Mouse (Mus musculus): ENCODE measurements at regions not wholly inside any gene's neighbourhood (a gene's known extent, or its start where the extent isn't known, plus 50 kb on each side); places are given as distances from the start of the nearest gene placed in this dataset.

- H3K4me1 ChIP-seq = peaks cover 4% of the 10 kb centered on the region; the same call in 1 of the 2 replicates
- no peak overlapping the region for H3K4me3 ChIP-seq
- H3K9ac ChIP-seq (replicated peaks) = no peak overlapping the region
- 35% methylated on average over 3 of the region's 3 CpGs for WGBS
- no peaks in the 10 kb centered on the region for H3K36me3 ChIP-seq
- H3K27me3 ChIP-seq = no peaks in the 10 kb centered on the region
- no peaks in the 10 kb centered on the region for H3K9me3 ChIP-seq
- no peak overlapping the region for H3K27ac ChIP-seq (replicated peaks)
- ATAC-seq (ENCODE audit: low FRiP score, low read depth) = no peak
- no peak overlapping the region for H3K4me2 ChIP-seq (replicated peaks)
Observed at GRCm38 (mm10) chr5:80484676-80485075, 535.3 kb upstream of the Adgrl3 start.

- Histone ChIP-seq H3K4me2 (replicated peaks) (no peak overlapping the region), H3K27me3 (no peaks in the 10 kb centered on the region), H3K4me3 (no peak overlapping the region), H3K27ac (replicated peaks) (no peak overlapping the region), H3K36me3 (no peaks in the 10 kb centered on the region), H3K9ac (replicated peaks) (no peak overlapping the region), H3K9me3 (no peaks in the 10 kb centered on the region), H3K4me1 (peaks cover 4% of the 10 kb centered on the region; the same call in 1 of the 2 replicates)
- no peak for ATAC-seq (ENCODE audit: low FRiP score, low read depth)
- 79% methylated on average over 1 of the region's 1 CpGs for WGBS
Observed at GRCm38 (mm10) chr5:80488332-80488731, 531.6 kb upstream of the Adgrl3 start.

- Histone ChIP-seq H3K4me1 (no peaks in the 10 kb centered on the region), H3K4me3 (no peak overlapping the region), H3K27me3 (no peaks in the 10 kb centered on the region), H3K27ac (replicated peaks) (no peak overlapping the region), H3K4me2 (replicated peaks) (no peak overlapping the region), H3K9me3 (no peaks in the 10 kb centered on the region), H3K9ac (replicated peaks) (no peak overlapping the region), H3K36me3 (no peaks in the 10 kb centered on the region)
- ATAC-seq (ENCODE audit: low FRiP score, low read depth) = peak; percentile 68; the same call in 1 of the 2 replicates
- 38% methylated on average over 2 of the region's 2 CpGs for WGBS
Observed at GRCm38 (mm10) chr5:80508672-80509071, 511.3 kb upstream of the Adgrl3 start.

- Histone ChIP-seq H3K4me2 (replicated peaks) (no peak overlapping the region), H3K4me1 (no peaks in the 10 kb centered on the region), H3K9me3 (no peaks in the 10 kb centered on the region), H3K36me3 (no peaks in the 10 kb centered on the region), H3K27ac (replicated peaks) (no peak overlapping the region), H3K4me3 (no peak overlapping the region), H3K27me3 (no peaks in the 10 kb centered on the region), H3K9ac (replicated peaks) (no peak overlapping the region)
- ATAC-seq (ENCODE audit: low FRiP score, low read depth) = no peak
- WGBS = 58% methylated on average over 1 of the region's 1 CpGs
Observed at GRCm38 (mm10) chr5:80539997-80540396, 479.9 kb upstream of the Adgrl3 start.

GRCm38 (mm10) chr5:80551673-80552072 lies 468.3 kb upstream of the Adgrl3 start:
- Histone ChIP-seq H3K4me2 (replicated peaks) (no peak overlapping the region), H3K27me3 (no peaks in the 10 kb centered on the region), H3K9ac (replicated peaks) (no peak overlapping the region), H3K4me3 (no peak overlapping the region), H3K36me3 (no peaks in the 10 kb centered on the region), H3K9me3 (no peaks in the 10 kb centered on the region), H3K4me1 (no peaks in the 10 kb centered on the region), H3K27ac (replicated peaks) (no peak overlapping the region)
- no peak for ATAC-seq (ENCODE audit: low FRiP score, low read depth)
- 81% methylated on average over 7 of the region's 7 CpGs for WGBS

- Histone ChIP-seq H3K4me1 (no peaks in the 10 kb centered on the region), H3K4me2 (replicated peaks) (no peak overlapping the region), H3K27ac (replicated peaks) (no peak overlapping the region), H3K36me3 (no peaks in the 10 kb centered on the region), H3K9me3 (no peaks in the 10 kb centered on the region), H3K9ac (replicated peaks) (no peak overlapping the region), H3K4me3 (no peak overlapping the region), H3K27me3 (no peaks in the 10 kb centered on the region)
- no peak for ATAC-seq (ENCODE audit: low FRiP score, low read depth)
- 83% methylated on average over 1 of the region's 1 CpGs for WGBS
Observed at GRCm38 (mm10) chr5:80578741-80579140, 441.2 kb upstream of the Adgrl3 start.

- H3K36me3 ChIP-seq = no peaks in the 10 kb centered on the region
- no peaks in the 10 kb centered on the region for H3K27me3 ChIP-seq
- H3K9ac ChIP-seq (replicated peaks) = no peak overlapping the region
- 97% methylated on average over 3 of the region's 3 CpGs for WGBS
- no peak for ATAC-seq (ENCODE audit: low FRiP score, low read depth)
- no peak overlapping the region for H3K4me3 ChIP-seq
- H3K9me3 ChIP-seq = no peaks in the 10 kb centered on the region
- H3K27ac ChIP-seq (replicated peaks) = no peak overlapping the region
- H3K4me2 ChIP-seq (replicated peaks) = no peak overlapping the region
- H3K4me1 ChIP-seq = no peaks in the 10 kb centered on the region
Observed at GRCm38 (mm10) chr5:80611571-80611970, 408.4 kb upstream of the Adgrl3 start.

- Histone ChIP-seq H3K9me3 (no peaks in the 10 kb centered on the region), H3K27ac (replicated peaks) (no peak overlapping the region), H3K27me3 (no peaks in the 10 kb centered on the region), H3K9ac (replicated peaks) (no peak overlapping the region), H3K4me3 (no peak overlapping the region), H3K4me2 (replicated peaks) (no peak overlapping the region), H3K4me1 (no peaks in the 10 kb centered on the region), H3K36me3 (no peaks in the 10 kb centered on the region)
- no peak for ATAC-seq (ENCODE audit: low FRiP score, low read depth)
- WGBS = 71% methylated on average over 3 of the region's 3 CpGs
Observed at GRCm38 (mm10) chr5:80627225-80627624, 392.7 kb upstream of the Adgrl3 start.

GRCm38 (mm10) chr5:80659043-80659442 lies 360.9 kb upstream of the Adgrl3 start:
- Histone ChIP-seq H3K4me2 (replicated peaks) (no peak overlapping the region), H3K27me3 (no peaks in the 10 kb centered on the region), H3K9ac (replicated peaks) (no peak overlapping the region), H3K36me3 (no peaks in the 10 kb centered on the region), H3K4me1 (no peaks in the 10 kb centered on the region), H3K4me3 (no peak overlapping the region), H3K27ac (replicated peaks) (no peak overlapping the region), H3K9me3 (no peaks in the 10 kb centered on the region)
- ATAC-seq (ENCODE audit: low FRiP score, low read depth) = no peak
- WGBS = 80% methylated on average over 5 of the region's 5 CpGs

GRCm38 (mm10) chr5:80659530-80659929 lies 360.4 kb upstream of the Adgrl3 start:
- 75% methylated on average over 3 of the region's 3 CpGs for WGBS
- no peak overlapping the region for H3K4me2 ChIP-seq (replicated peaks)
- no peak overlapping the region for H3K27ac ChIP-seq (replicated peaks)
- H3K27me3 ChIP-seq = no peaks in the 10 kb centered on the region
- H3K36me3 ChIP-seq = no peaks in the 10 kb centered on the region
- H3K4me3 ChIP-seq = no peak overlapping the region
- no peaks in the 10 kb centered on the region for H3K9me3 ChIP-seq
- no peaks in the 10 kb centered on the region for H3K4me1 ChIP-seq
- ATAC-seq (ENCODE audit: low FRiP score, low read depth) = no peak
- H3K9ac ChIP-seq (replicated peaks) = no peak overlapping the region

GRCm38 (mm10) chr5:80670258-80670947 lies 349.5 kb upstream of the Adgrl3 start:
- H3K9ac ChIP-seq (replicated peaks) = no peak overlapping the region
- 88% methylated on average over 7 of the region's 7 CpGs for WGBS
- no peaks in the 10 kb centered on the region for H3K27me3 ChIP-seq
- no peak for ATAC-seq (ENCODE audit: low FRiP score, low read depth)
- no peaks in the 10 kb centered on the region for H3K4me1 ChIP-seq
- no peaks in the 10 kb centered on the region for H3K9me3 ChIP-seq
- no peaks in the 10 kb centered on the region for H3K36me3 ChIP-seq
- H3K27ac ChIP-seq (replicated peaks) = no peak overlapping the region
- H3K4me2 ChIP-seq (replicated peaks) = no peak overlapping the region
- no peak overlapping the region for H3K4me3 ChIP-seq

- Histone ChIP-seq H3K9me3 (no peaks in the 10 kb centered on the region), H3K4me3 (no peak overlapping the region)
- 62% methylated on average over 2 of the region's 2 CpGs for WGBS
Observed at GRCm38 (mm10) chr5:80683431-80683830, 336.5 kb upstream of the Adgrl3 start.

GRCm38 (mm10) chr5:80700848-80701247 lies 319.1 kb upstream of the Adgrl3 start:
- ATAC-seq (ENCODE audit: low FRiP score, low read depth) = no peak
- WGBS = 93% methylated on average over 2 of the region's 2 CpGs

More at GRCm38 (mm10) chr5:80683431-80683830, 336.5 kb upstream of the Adgrl3 start:
- no peak overlapping the region for H3K27ac ChIP-seq (replicated peaks)
- no peak overlapping the region for H3K4me2 ChIP-seq (replicated peaks)
- ATAC-seq (ENCODE audit: low FRiP score, low read depth) = no peak
- H3K9ac ChIP-seq (replicated peaks) = no peak overlapping the region
- H3K27me3 ChIP-seq = no peaks in the 10 kb centered on the region
- H3K4me1 ChIP-seq = no peaks in the 10 kb centered on the region
- H3K36me3 ChIP-seq = no peaks in the 10 kb centered on the region

More at GRCm38 (mm10) chr5:80700848-80701247, 319.1 kb upstream of the Adgrl3 start:
- Histone ChIP-seq H3K4me3 (no peak overlapping the region), H3K9me3 (no peaks in the 10 kb centered on the region), H3K36me3 (no peaks in the 10 kb centered on the region), H3K27me3 (no peaks in the 10 kb centered on the region), H3K27ac (replicated peaks) (no peak overlapping the region), H3K4me1 (no peaks in the 10 kb centered on the region), H3K4me2 (replicated peaks) (no peak overlapping the region), H3K9ac (replicated peaks) (no peak overlapping the region)

All from midbrain, embryonic 12.5 days (tissue).